Mouse (Mus musculus): Measurements from ENCODE around the gene Hmga1b. TPM values are rescaled to one million over a fixed set of nuclear protein-coding genes. Genes with fewer than 3 reads are reported as not detected.
A peak's percentile ranks its signal among the peaks of the same experiment; 100 is the strongest.
"Not testable (repeated sequence)": the region's sequence is repeated elsewhere in the genome, so short reads cannot be mapped to it uniquely, and the experiment has no call there.

Gene Hmga1b
- polyA plus RNA-seq, 1 experiment from 2014 or later = 8.9 TPM

GRCm38 (mm10) chr11:120744121-120744701 lies 18.4 kb upstream of the Hmga1b start:
- H3K36me3 ChIP-seq = no peaks in the 10 kb centered on the region
- DNase-seq (ENCODE audit: low spot score) = no peak
- no peaks in the 10 kb centered on the region for H3K9me3 ChIP-seq
- H3K27ac ChIP-seq = no peak overlapping the region
- no peaks in the 10 kb centered on the region for H3K4me1 ChIP-seq (replicated peaks)
- 73% methylated on average over 7 of the region's 7 CpGs for WGBS
- H3K27me3 ChIP-seq (ENCODE audit: insufficient read depth, poor library complexity, severe bottlenecking) = no peaks in the 10 kb centered on the region
- H3K4me3 ChIP-seq = no peak overlapping the region

GRCm38 (mm10) chr11:120747974-120748373 lies 14.6 kb upstream of the Hmga1b start:
- no peaks in the 10 kb centered on the region for H3K4me1 ChIP-seq (replicated peaks)
- no peak overlapping the region for H3K27ac ChIP-seq
- WGBS = 84% methylated on average over 4 of the region's 4 CpGs
- DNase-seq (ENCODE audit: low spot score) = no peak
- no peaks in the 10 kb centered on the region for H3K9me3 ChIP-seq
- no peaks in the 10 kb centered on the region for H3K27me3 ChIP-seq (ENCODE audit: insufficient read depth, poor library complexity, severe bottlenecking)
- H3K4me3 ChIP-seq = no peak overlapping the region
- no peaks in the 10 kb centered on the region for H3K36me3 ChIP-seq

- no peaks in the 10 kb centered on the region for H3K27me3 ChIP-seq (ENCODE audit: insufficient read depth, poor library complexity, severe bottlenecking)
- H3K9me3 ChIP-seq = no peaks in the 10 kb centered on the region
- H3K27ac ChIP-seq = no peak overlapping the region
- no peaks in the 10 kb centered on the region for H3K36me3 ChIP-seq
- WGBS = 62% methylated on average over 8 of the region's 8 CpGs
- no peak for DNase-seq (ENCODE audit: low spot score)
- no peaks in the 10 kb centered on the region for H3K4me1 ChIP-seq (replicated peaks)
- no peak overlapping the region for H3K4me3 ChIP-seq
Measured at GRCm38 (mm10) chr11:120749430-120749829, 13.2 kb upstream of the Hmga1b start.

- no peaks in the 10 kb centered on the region for H3K4me1 ChIP-seq (replicated peaks)
- DNase-seq (ENCODE audit: low spot score) = no peak
- WGBS = 78% methylated on average over 4 of the region's 4 CpGs
Measured at GRCm38 (mm10) chr11:120751606-120752005, 11.0 kb upstream of the Hmga1b start.

GRCm38 (mm10) chr11:120760236-120760635 lies 2.4 kb upstream of the Hmga1b start:
- H3K36me3 ChIP-seq = no peaks in the 10 kb centered on the region
- peaks cover 26% of the 10 kb centered on the region for H3K27me3 ChIP-seq (ENCODE audit: insufficient read depth, poor library complexity, severe bottlenecking)
- peaks cover 3% of the 10 kb centered on the region; the same call in 1 of the 2 replicates for H3K4me1 ChIP-seq (replicated peaks)
- no peak overlapping the region for H3K27ac ChIP-seq
- H3K9me3 ChIP-seq = peaks cover 34% of the 10 kb centered on the region
- H3K4me3 ChIP-seq = no peak overlapping the region
- no peak for DNase-seq (ENCODE audit: low spot score)
- WGBS = 93% methylated on average over 9 of the region's 9 CpGs

More at GRCm38 (mm10) chr11:120751606-120752005, 11.0 kb upstream of the Hmga1b start:
- Histone ChIP-seq H3K27me3 (ENCODE audit: insufficient read depth, poor library complexity, severe bottlenecking) (no peaks in the 10 kb centered on the region), H3K36me3 (no peaks in the 10 kb centered on the region), H3K4me3 (no peak overlapping the region), H3K9me3 (peaks cover under 1% of the 10 kb centered on the region; the same call in 1 of the 2 replicates), H3K27ac (no peak overlapping the region)

GRCm38 (mm10) chr11:120761811-120762671 lies 553 bp upstream of the Hmga1b start:
- no peak for DNase-seq (ENCODE audit: low spot score)
- Histone ChIP-seq H3K9me3 (peaks cover 30% of the 10 kb centered on the region), H3K36me3 (no peaks in the 10 kb centered on the region), H3K4me3 (no peak overlapping the region), H3K27ac (no peak overlapping the region), H3K4me1 (replicated peaks) (peaks cover 3% of the 10 kb centered on the region; the same call in 1 of the 2 replicates), H3K27me3 (ENCODE audit: insufficient read depth, poor library complexity, severe bottlenecking) (peaks cover 29% of the 10 kb centered on the region)
- 73% methylated on average over 14 of the region's 14 CpGs for WGBS

GRCm38 (mm10) chr11:120763121-120763999 lies 766 bp downstream of the Hmga1b start:
- H3K9me3 ChIP-seq = peaks cover 18% of the 10 kb centered on the region
- WGBS = 16% methylated on average over 11 of the region's 23 CpGs
- H3K36me3 ChIP-seq; DNase-seq (ENCODE audit: low spot score); H3K27ac ChIP-seq; H3K4me1 ChIP-seq (replicated peaks): not testable (repeated sequence)
- peak overlapping the region; percentile 30; the same call in 1 of the 2 replicates for H3K4me3 ChIP-seq
- peaks cover 29% of the 10 kb centered on the region for H3K27me3 ChIP-seq (ENCODE audit: insufficient read depth, poor library complexity, severe bottlenecking)

GRCm38 (mm10) chr11:120767023-120767422 lies 4.4 kb downstream of the Hmga1b start:
- not testable (repeated sequence) for H3K27ac ChIP-seq; H3K36me3 ChIP-seq; DNase-seq (ENCODE audit: low spot score); H3K4me3 ChIP-seq; H3K9me3 ChIP-seq; H3K4me1 ChIP-seq (replicated peaks)
- peaks cover 20% of the 10 kb centered on the region for H3K27me3 ChIP-seq (ENCODE audit: insufficient read depth, poor library complexity, severe bottlenecking)
- 87% methylated on average over 4 of the region's 7 CpGs for WGBS

- 79% methylated on average over 1 of the region's 1 CpGs for WGBS
- H3K9me3 ChIP-seq = no peaks in the 10 kb centered on the region
- peaks cover 13% of the 10 kb centered on the region; the same call in 1 of the 2 replicates for H3K27me3 ChIP-seq (ENCODE audit: insufficient read depth, poor library complexity, severe bottlenecking)
- no peaks in the 10 kb centered on the region for H3K36me3 ChIP-seq
- no peak for DNase-seq (ENCODE audit: low spot score)
- H3K4me1 ChIP-seq (replicated peaks) = 0 out of 2 replicates have a peak, but pooled peaks cover 2% of the 10 kb centered on the region
- H3K4me3 ChIP-seq = no peak overlapping the region
- no peak overlapping the region for H3K27ac ChIP-seq
Measured at GRCm38 (mm10) chr11:120768206-120768605, 5.6 kb downstream of the Hmga1b start.

- 76% methylated on average over 3 of the region's 3 CpGs for WGBS
- DNase-seq (ENCODE audit: low spot score) = no peak
- H3K9me3 ChIP-seq = no peaks in the 10 kb centered on the region
- no peak overlapping the region for H3K27ac ChIP-seq
- H3K36me3 ChIP-seq = no peaks in the 10 kb centered on the region
- no peaks in the 10 kb centered on the region for H3K27me3 ChIP-seq (ENCODE audit: insufficient read depth, poor library complexity, severe bottlenecking)
- no peak overlapping the region for H3K4me3 ChIP-seq
- H3K4me1 ChIP-seq (replicated peaks) = peaks cover 23% of the 10 kb centered on the region
Measured at GRCm38 (mm10) chr11:120772749-120773148, 10.2 kb downstream of the Hmga1b start.

GRCm38 (mm10) chr11:120773463-120774190 lies 11.0 kb downstream of the Hmga1b start:
- Histone ChIP-seq H3K4me3 (no peak overlapping the region), H3K27me3 (ENCODE audit: insufficient read depth, poor library complexity, severe bottlenecking) (no peaks in the 10 kb centered on the region), H3K27ac (no peak overlapping the region), H3K36me3 (no peaks in the 10 kb centered on the region), H3K4me1 (replicated peaks) (peaks cover 21% of the 10 kb centered on the region), H3K9me3 (no peaks in the 10 kb centered on the region)
- 88% methylated on average over 7 of the region's 7 CpGs for WGBS
- no peak for DNase-seq (ENCODE audit: low spot score)

Data from hindbrain, embryonic 10.5 days (tissue).